Mouse (Mus musculus) cerebellum, adult 2 months (tissue): ENCODE results near the gene Palld. TPM values are rescaled to one million over a fixed set of nuclear protein-coding genes. Genes with fewer than 3 reads are reported as not detected.

ENCODE experiments used
- DNase-seq, 2 experiments: peaks; one replicate each; pipeline ENCODE4 v3.0.0; 2021
- H3K27ac ChIP-seq: fragments of 200-500 bp; 2 replicates; pipeline ENCODE4 v1.5.1; 2012; ENCODE audit warnings: low read length, control low read depth, inconsistent platforms; ENCODE audit not compliant: insufficient read depth
- H3K27me3 ChIP-seq: fragments of 200-500 bp; 2 replicates; pipeline ENCODE4 v1.6.1; 2012; ENCODE audit warnings: inconsistent platforms, mild to moderate bottlenecking, low read length, moderate library complexity; ENCODE audit not compliant: control insufficient read depth, insufficient read depth
- H3K4me1 ChIP-seq: fragments of 200-500 bp; 2 replicates; pipeline ENCODE4 v1.6.1; 2011; ENCODE audit warnings: low read length; ENCODE audit not compliant: control insufficient read depth, insufficient read depth
- H3K4me3 ChIP-seq: fragments of 200-500 bp; replicated peaks from 2 replicates; pipeline ENCODE3; 2011; ENCODE audit warnings: mild to moderate bottlenecking, low read depth, low read length, control low read depth; ENCODE audit not compliant: insufficient read depth
- CTCF ChIP-seq: fragments of 200-500 bp; IDR thresholded peaks from 2 replicates; pipeline ENCODE4 v1.5.1; 2011; ENCODE audit warnings: low read depth, mild to moderate bottlenecking, control low read depth, low read length, moderate library complexity, borderline replicate concordance; ENCODE audit not compliant: insufficient read depth
- POLR2A ChIP-seq: fragments of 200-500 bp; IDR thresholded peaks from 2 replicates; pipeline ENCODE4 v1.6.1; 2011; ENCODE audit warnings: low read length, control low read depth, borderline replicate concordance; ENCODE audit not compliant: insufficient read depth
- WGBS: fragments of 180-500 bp; shearing (Covaris S2); methylation state at CpG from one replicate; pipeline ENCODE4 v1.1.7; 2018; 5-methylcytosine and 5-hydroxymethylcytosine counted together
- polyA plus RNA-seq: library from polyadenylated mRNA; depleted of rRNA; stranded (reverse); fragments of >200 nt; gene quantifications from 2 replicates; pipeline ENCODE4 v1.2.3, GENCODE M21; 2012; rRNA removed

The Palld gene
- polyA plus RNA-seq, 1 experiment: 5.5 TPM

GRCm38 (mm10) chr8:61466696-61467552 is 435.6 kb downstream of the Palld start:
- Histone ChIP-seq H3K4me3 (no peak overlapping the region), H3K27ac (no peak overlapping the region), H3K4me1 (no peaks in the 10 kb centered on the region), H3K27me3 (no peaks in the 10 kb centered on the region)
- WGBS: 77% methylated on average over 15 of the region's 15 CpGs
- DNase-seq: no peak
- TF ChIP-seq CTCF (no peak), POLR2A (no peak)

- no peak overlapping the region for H3K27ac ChIP-seq
- TF ChIP-seq CTCF (no peak), POLR2A (no peak)
- H3K4me1 ChIP-seq: no peaks in the 10 kb centered on the region
- H3K27me3 ChIP-seq: no peaks in the 10 kb centered on the region
- WGBS: 57% methylated on average over 2 of the region's 2 CpGs
- DNase-seq: no peak
- no peak overlapping the region for H3K4me3 ChIP-seq
Measured at GRCm38 (mm10) chr8:61464393-61464792, 438.1 kb downstream of the Palld start.

DNA sequence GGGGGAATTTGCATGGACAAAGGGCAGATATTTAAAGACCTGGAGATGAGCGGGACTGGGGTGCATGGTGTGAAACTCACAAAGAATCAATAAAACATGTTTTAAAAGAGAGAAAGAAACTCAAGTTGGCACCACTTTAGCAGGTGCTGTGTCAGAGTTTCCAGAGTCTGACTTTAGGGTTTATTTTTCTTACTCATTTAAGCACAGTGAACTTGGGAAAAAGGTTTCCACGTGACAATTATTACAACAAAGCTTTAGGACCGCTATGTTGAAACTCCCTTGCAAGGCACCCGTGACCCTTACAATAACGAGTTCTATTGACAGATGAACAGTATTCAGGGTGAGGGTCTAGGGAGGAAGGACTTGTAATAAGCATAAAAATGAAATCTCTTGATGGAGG is 440.3 kb downstream of the Palld start:
- no peaks in the 10 kb centered on the region for H3K4me1 ChIP-seq
- no peaks in the 10 kb centered on the region for H3K27me3 ChIP-seq
- no peak for TF ChIP-seq CTCF
- no peak for TF ChIP-seq POLR2A
- H3K4me3 ChIP-seq: no peak overlapping the region
- DNase-seq: no peak
- WGBS: 80% methylated on average over 5 of the region's 5 CpGs
- no peak overlapping the region for H3K27ac ChIP-seq

Other genes starting within 250 kb of the Palld start
- gene Ddx60, start 25.4 kb upstream of the Palld start, polyA plus RNA-seq: 0.20 and 0.29 TPM in 2 replicates
- 0.13 and 0.19 TPM in 2 replicates for gene Anxa10, start 220.5 kb upstream of the Palld start, polyA plus RNA-seq